Mouse (Mus musculus) kidney, embryonic 16.5 days (tissue): Measurements from ENCODE around the gene F12. TPM values are rescaled to one million over a fixed set of nuclear protein-coding genes. Genes with fewer than 3 reads are reported as not detected.
"Not testable (repeated sequence)": the region's sequence is repeated elsewhere in the genome, so short reads cannot be mapped to it uniquely, and the experiment has no call there.

ENCODE experiments used
- ATAC-seq: fragments of 200-750 bp; cut with Nextera tagmentation; 2 replicates; pipeline ENCODE4 v1.8.0; 2017; ENCODE audit warnings: moderate TSS enrichment; ENCODE audit not compliant: low FRiP score, low TSS enrichment
- H3K27ac ChIP-seq: fragments of 300-500 bp; sonication (generic); 2 replicates; pipeline ENCODE4 v1.5.1; 2014; ENCODE audit warnings: low read length
- H3K27me3 ChIP-seq: fragments of 300-500 bp; sonication (generic); 2 replicates; pipeline ENCODE4 v1.6.1; 2014; ENCODE audit warnings: low read length, control low read depth, mixed read lengths; ENCODE audit not compliant: insufficient read depth
- H3K36me3 ChIP-seq: fragments of 300-500 bp; sonication (generic); 2 replicates; pipeline ENCODE4 v1.6.1; 2014; ENCODE audit warnings: low read length, control low read depth, mixed read lengths; ENCODE audit not compliant: insufficient read depth
- H3K4me1 ChIP-seq: fragments of 300-500 bp; sonication (generic); 2 replicates; pipeline ENCODE4 v1.6.1; 2014; ENCODE audit warnings: low read length, control low read depth, mixed read lengths; ENCODE audit not compliant: insufficient read depth
- H3K4me2 ChIP-seq: fragments of 300-500 bp; sonication (generic); replicated peaks from 2 replicates; pipeline ENCODE4 v1.6.1; 2014; ENCODE audit warnings: low read depth, low read length
- H3K4me3 ChIP-seq: fragments of 300-500 bp; sonication (generic); 2 replicates; pipeline ENCODE4 v1.5.1; 2014; ENCODE audit warnings: mild to moderate bottlenecking, low read length
- H3K9ac ChIP-seq: fragments of 300-500 bp; sonication (generic); replicated peaks from 2 replicates; pipeline ENCODE4 v1.6.1; 2014; ENCODE audit warnings: low read length
- H3K9me3 ChIP-seq: fragments of 300-500 bp; sonication (generic); 2 replicates; pipeline ENCODE4 v1.6.1; 2016; ENCODE audit warnings: low read length, control low read depth
- WGBS: fragments of 180-500 bp; shearing (Covaris S2); extraction: QIAGEN DNeasy Blood & Tissue Kit; methylation state at CpG from one replicate; pipeline ENCODE4 v1.1.7; 2014; 5-methylcytosine and 5-hydroxymethylcytosine counted together
- polyA plus RNA-seq: library from polyadenylated mRNA; unstranded; fragments of >200 nt; fragmentation: Nextera tagmentation; extraction: Ambion mirVana; gene quantifications from 2 replicates; pipeline ENCODE4 v1.2.1, GENCODE M21; 2015

Gene F12
- polyA plus RNA-seq, 1 experiment from 2014 or later, result 0.79 TPM

DNA sequence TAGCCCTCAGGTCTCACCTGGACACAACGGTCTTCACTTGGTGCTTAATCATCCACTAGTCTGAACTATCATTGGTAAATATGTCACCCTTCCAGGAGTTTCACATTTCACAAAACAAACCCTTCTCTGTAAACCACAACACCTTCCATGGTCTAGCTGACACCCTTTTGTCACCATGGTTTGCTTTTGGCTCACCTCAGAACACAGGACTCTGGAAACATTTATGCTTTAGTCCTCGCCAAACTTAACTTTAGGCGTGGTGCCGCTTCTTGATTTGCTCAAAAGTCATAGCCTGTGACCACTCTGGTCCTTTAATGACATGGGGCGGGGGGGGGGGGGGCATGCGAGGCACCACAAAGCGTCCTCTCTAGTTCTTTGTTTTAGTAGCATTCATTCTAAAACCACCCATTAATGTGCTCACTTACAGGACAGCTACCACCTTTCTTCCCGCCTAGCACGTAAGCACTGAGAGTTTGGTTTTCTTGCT, 17.2 kb upstream of the F12 start:
- Histone ChIP-seq H3K27me3 (no peaks in the 10 kb centered on the region), H3K27ac (peak overlapping the region; percentile 98), H3K4me2 (peak overlapping the region; percentile 77), H3K9me3 (no peaks in the 10 kb centered on the region), H3K4me1 (peaks cover 30% of the 10 kb centered on the region), H3K4me3 (peak overlapping the region; percentile 85), H3K36me3 (no peaks in the 10 kb centered on the region; the same call in 1 of the 2 replicates), H3K9ac (peak overlapping the region; percentile 71)
- ATAC-seq, result no peak
- 32% methylated on average over 9 of the region's 9 CpGs for WGBS

DNA sequence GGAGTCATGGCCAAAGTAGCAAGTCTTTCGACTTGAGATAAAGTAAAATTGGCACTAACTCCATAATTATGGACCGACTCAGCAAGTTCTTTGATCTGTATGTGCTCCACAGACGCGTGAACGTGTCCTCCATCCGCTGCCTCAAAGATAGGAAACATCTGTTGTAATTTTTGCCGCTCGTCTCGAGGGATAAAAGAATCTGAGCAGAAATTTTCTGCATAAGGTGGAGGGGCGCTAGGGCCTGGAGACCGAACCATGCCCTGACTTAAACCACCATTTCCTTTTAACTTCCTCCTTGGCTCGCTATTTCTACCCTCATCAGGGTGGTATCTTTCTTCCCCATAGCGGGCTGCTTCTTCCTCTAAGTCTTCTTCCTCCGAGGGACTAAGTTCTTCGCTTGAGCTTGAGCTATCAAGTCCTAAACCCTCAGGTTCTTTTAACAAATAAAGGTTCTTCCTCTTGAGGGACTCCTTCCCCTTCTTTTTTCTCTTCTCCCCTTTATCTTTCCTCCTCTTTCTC, 10.6 kb upstream of the F12 start:
- H3K4me3 ChIP-seq, H3K27ac ChIP-seq, H3K27me3 ChIP-seq, ATAC-seq, H3K9me3 ChIP-seq, H3K9ac ChIP-seq, H3K4me2 ChIP-seq, H3K4me1 ChIP-seq, H3K36me3 ChIP-seq: not testable (repeated sequence)
- 87% methylated on average over 14 of the region's 15 CpGs for WGBS

DNA sequence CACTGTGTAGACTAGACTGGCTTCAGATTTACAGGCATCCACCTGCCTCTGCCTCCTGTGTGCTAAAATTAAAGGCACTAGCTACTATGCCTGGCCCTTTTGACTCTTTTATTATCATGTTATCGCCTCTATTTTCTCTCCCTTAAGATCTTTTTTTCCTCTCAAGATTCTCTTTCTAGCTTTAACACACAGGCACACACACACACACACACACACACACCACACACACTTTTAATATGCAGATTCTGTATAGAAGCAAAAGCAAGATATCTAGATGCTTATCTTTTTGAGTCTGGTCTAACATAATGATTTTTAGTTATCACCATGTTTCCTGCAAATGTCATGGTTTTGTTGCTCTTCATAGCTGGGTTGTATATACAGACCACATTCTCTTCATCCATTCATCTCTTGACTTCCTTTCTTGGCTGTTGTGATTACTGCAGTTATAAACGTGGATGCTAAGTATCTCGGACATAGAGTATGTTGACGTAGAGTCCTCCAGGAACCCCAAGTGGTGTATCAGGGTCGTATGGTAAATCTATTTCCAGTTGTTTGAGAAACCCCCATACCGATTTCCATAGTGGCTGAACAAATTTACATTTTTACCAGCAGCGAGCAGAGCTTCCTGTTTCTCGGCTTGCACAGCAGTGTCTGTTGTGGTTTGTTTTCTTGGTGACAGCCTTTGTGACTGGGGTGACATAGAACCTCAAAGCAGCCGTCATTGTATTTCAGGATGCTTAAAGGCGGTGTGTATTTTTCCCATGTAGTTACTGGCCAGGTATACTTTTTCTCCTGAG, 5.5 kb upstream of the F12 start:
- no peak for ATAC-seq
- Histone ChIP-seq H3K9ac (no peak overlapping the region), H3K4me1 (no peaks in the 10 kb centered on the region), H3K9me3 (no peaks in the 10 kb centered on the region), H3K4me3 (no peak overlapping the region), H3K4me2 (no peak overlapping the region), H3K36me3 (no peaks in the 10 kb centered on the region), H3K27me3 (no peaks in the 10 kb centered on the region), H3K27ac (no peak overlapping the region)
- 77% methylated on average over 10 of the region's 10 CpGs for WGBS

DNA sequence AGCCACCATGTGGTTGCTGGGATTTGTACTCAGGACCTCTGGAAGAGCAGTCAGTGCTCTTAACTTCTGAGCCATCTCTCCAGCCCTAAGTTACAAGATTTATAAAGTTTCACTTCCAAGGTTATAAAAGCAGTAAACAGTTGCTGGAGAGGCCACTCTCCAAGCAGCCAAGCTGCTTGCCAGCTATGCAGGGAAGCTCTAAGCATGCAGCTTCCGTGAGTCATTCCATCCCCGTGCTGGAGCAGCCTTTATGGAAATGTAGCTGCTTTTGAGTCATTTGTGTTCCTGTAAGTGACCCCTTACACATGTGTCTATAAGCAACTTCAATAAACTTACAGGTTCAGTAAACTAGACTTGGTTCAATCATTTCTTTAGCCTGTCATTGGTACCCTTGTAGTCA, 4.0 kb upstream of the F12 start:
- Histone ChIP-seq H3K4me2 (no peak overlapping the region), H3K9me3 (no peaks in the 10 kb centered on the region), H3K9ac (no peak overlapping the region), H3K27ac (no peak overlapping the region), H3K36me3 (no peaks in the 10 kb centered on the region), H3K27me3 (no peaks in the 10 kb centered on the region), H3K4me1 (no peaks in the 10 kb centered on the region), H3K4me3 (no peak overlapping the region)
- no peak for ATAC-seq
- WGBS, result 83% methylated on average over 2 of the region's 2 CpGs

DNA sequence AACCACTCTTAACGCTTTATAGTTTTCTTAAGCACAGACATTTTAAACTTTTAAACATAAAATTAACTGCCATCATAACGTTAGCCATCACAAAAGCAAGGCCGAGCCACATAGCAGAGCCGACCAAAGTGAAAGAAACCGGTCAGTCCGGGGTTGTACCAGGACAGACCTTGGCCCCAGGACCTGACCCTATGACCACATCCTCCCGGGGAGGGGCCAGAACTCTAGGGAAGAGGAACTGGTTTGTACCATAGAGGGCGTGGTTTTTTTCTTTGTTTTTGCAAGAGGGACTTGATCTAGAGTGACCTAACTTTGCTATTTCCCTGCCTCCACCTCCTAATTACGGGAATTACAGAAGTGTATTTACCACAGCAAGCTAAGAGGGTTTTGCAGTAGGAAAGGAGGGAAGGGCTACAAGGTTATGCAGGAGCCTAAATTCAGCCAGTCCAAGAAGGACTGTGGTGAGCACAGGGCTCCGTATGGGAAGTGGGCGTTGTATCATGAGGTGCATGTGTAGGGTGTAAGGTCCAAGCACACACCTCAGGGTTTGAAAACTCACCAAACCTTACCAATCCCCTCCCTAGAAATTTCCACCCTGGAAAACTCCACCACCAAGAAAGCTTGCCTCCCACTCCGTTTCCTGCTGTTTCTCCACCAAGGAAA, 2.8 kb upstream of the F12 start:
- no peaks in the 10 kb centered on the region for H3K36me3 ChIP-seq
- H3K27me3 ChIP-seq, result no peaks in the 10 kb centered on the region
- ATAC-seq, result no peak
- WGBS, result 62% methylated on average over 12 of the region's 12 CpGs
- no peak overlapping the region for H3K4me3 ChIP-seq
- no peak overlapping the region for H3K27ac ChIP-seq
- no peak overlapping the region for H3K9ac ChIP-seq
- H3K9me3 ChIP-seq, result no peaks in the 10 kb centered on the region
- H3K4me1 ChIP-seq, result no peaks in the 10 kb centered on the region
- no peak overlapping the region for H3K4me2 ChIP-seq

DNA sequence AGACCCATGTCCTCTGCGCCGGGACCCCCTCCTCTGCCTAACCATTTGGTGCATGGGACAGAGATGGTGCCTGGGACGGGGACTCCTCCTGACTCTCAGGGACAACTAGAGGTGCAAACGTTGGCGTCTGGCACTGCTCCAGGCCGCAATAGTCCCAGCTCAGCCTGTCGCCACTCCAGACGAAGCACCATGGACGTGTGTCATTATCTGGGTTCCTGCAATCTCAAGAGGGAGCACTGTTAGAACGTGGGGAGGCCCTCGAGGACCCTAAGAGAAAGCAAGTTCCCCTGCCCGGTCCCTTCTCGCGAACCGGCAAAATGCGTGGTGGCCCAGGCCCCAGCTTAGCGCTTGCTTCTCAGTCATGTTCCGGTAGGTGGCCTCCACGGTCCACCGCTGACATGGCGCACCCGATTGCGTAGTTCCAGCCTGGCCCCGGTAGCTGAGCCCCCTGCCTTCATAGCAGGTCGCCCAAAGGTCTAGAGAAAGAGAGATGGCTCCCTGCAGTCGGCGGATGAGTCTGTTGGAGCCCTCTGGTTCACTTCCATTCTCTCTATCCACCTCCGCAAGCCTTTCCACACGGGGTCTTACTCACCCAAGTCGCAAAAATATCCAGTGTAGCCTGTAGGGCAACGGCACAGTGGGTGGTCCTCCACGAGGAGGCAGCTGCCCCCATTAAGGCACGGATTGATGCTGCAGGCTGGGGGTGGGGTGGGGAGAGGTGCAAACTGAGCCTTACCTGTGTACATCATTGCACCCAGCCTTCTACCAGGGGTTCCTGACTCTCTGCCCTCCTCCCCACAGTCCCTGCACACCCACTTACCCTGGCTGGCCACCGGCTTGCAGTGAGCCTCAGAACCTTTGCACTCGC, 5.4 kb downstream of the F12 start:
- Histone ChIP-seq H3K4me2 (peak overlapping the region; percentile 51), H3K27me3 (peaks cover 42% of the 10 kb centered on the region), H3K9ac (peak overlapping the region; percentile 47), H3K36me3 (no peaks in the 10 kb centered on the region), H3K4me3 (peak overlapping the region; percentile 29), H3K4me1 (peaks cover 23% of the 10 kb centered on the region), H3K27ac (no peak overlapping the region), H3K9me3 (no peaks in the 10 kb centered on the region)
- ATAC-seq, result peak; percentile 50; the same call in 1 of the 2 replicates
- WGBS, result 10% methylated on average over 35 of the region's 35 CpGs

DNA sequence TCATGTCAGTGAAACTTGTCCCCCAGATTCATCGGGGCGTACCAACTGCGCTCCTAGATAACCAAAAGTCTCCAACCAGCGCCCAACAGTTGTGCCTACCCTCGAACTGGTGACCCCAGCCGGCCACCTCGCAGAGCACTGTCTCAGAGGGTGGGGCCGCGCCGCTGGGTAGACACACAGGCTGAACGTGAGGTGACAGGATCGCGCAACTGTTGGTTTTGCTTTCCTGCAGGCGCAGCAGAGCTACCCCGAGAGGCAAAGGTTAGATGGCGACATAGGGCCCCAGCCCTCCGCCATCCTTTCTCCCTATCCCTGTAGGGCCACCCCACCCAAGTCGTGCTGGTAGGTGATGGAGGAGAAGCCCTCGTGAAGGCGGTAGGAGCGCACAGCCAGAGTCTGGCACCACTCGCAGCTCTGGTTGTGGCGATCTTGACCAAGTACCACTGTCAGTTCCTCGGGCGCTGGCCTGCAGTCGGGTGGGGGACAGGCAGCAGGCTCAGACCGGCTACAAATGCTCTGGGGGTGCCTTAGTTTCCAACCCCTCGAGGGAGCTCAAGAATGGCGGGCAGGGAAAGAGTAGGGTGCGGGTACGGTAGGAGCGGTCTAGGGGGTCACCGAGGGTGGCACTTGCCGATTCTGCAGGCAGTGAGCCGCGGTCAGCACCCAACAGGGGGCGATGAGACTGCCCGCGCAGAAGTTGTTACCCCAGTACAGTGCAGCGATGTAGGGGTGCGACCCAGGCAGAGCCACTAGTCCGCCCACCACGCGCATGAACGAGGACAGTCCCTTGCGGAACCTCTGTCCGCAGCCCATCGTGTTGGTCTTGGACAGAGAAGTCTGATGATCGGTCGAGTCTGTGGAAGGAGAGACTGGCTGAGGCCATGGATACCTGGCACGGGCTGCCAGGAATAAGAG, 6.3 kb downstream of the F12 start:
- H3K4me1 ChIP-seq, result peaks cover 24% of the 10 kb centered on the region
- no peak overlapping the region for H3K9ac ChIP-seq
- no peak overlapping the region for H3K27ac ChIP-seq
- H3K4me2 ChIP-seq, result peak overlapping the region; percentile 51; the same call in 1 of the 2 replicates
- 29% methylated on average over 51 of the region's 51 CpGs for WGBS
- no peak for ATAC-seq
- no peak overlapping the region for H3K4me3 ChIP-seq
- peaks cover 42% of the 10 kb centered on the region for H3K27me3 ChIP-seq
- H3K36me3 ChIP-seq, result no peaks in the 10 kb centered on the region
- no peaks in the 10 kb centered on the region for H3K9me3 ChIP-seq

DNA sequence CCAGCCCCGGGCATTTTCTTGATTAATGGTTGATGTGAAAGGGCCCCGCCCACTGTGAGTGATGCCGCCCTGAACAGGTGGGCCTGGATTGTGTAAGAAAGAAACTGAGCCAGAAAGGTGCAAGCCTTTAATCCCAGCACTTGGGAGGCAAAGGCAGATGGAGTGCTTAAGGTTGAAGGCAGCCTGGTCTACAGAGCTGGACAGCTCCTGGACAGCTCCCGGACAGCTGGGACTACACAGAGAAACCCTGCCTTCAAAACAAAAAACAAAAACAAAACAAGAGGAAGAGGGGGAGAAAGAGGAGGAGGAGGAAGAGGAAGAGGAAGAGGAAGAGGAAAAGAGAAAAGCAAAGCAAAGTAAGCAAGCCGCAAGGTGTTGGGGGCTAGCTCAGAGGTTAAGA, 7.5 kb downstream of the F12 start:
- H3K9me3 ChIP-seq, result no peaks in the 10 kb centered on the region
- no peak for ATAC-seq
- 73% methylated on average over 5 of the region's 5 CpGs for WGBS

DNA sequence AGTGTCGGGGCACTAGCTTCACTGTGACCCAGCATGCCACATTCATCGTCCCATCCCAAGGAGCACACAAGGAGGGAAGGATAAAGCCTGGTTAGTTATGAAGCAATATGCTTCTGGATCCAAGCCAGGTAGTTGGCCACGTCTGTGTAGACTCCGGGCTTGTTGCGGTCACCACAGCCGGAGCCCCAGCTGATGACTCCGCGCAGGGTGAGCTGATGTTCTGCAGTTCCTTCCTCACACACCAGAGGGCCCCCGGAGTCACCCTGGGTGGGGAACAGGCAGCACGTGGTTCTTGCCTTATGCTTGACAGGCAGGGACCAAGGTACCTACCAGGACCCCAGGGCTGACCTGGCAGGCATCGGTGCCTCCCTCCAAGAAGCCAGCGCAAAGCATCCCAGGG, 8.6 kb downstream of the F12 start:
- peaks cover 31% of the 10 kb centered on the region for H3K4me1 ChIP-seq
- H3K36me3 ChIP-seq, result no peaks in the 10 kb centered on the region
- peaks cover 42% of the 10 kb centered on the region for H3K27me3 ChIP-seq
- H3K27ac ChIP-seq, result no peak overlapping the region
- H3K4me3 ChIP-seq, result no peak overlapping the region
- 11% methylated on average over 12 of the region's 12 CpGs for WGBS
- ATAC-seq, result peak; percentile 68
- 0 out of 2 replicates have a peak overlapping the region, but pooled peaks have one; percentile 15 for H3K4me2 ChIP-seq
- no peaks in the 10 kb centered on the region for H3K9me3 ChIP-seq
- H3K9ac ChIP-seq, result no peak overlapping the region

More for the DNA sequence above, 7.5 kb downstream of the F12 start:
- H3K36me3 ChIP-seq, result no peaks in the 10 kb centered on the region
- H3K9ac ChIP-seq, result no peak overlapping the region
- H3K27me3 ChIP-seq, result peaks cover 42% of the 10 kb centered on the region
- peaks cover 31% of the 10 kb centered on the region for H3K4me1 ChIP-seq
- H3K4me3 ChIP-seq, result no peak overlapping the region
- no peak overlapping the region for H3K27ac ChIP-seq
- H3K4me2 ChIP-seq, result no peak overlapping the region
